Mouse (Mus musculus): ENCODE data around the gene Psmb9. TPM values are rescaled to one million over a fixed set of nuclear protein-coding genes. Genes with fewer than 3 reads are reported as not detected.
"Not testable (repeated sequence)": the region's sequence is repeated elsewhere in the genome, so short reads cannot be mapped to it uniquely, and the experiment has no call there.

The Psmb9 gene
- polyA plus RNA-seq, 1 experiment from 2014 or later, result 1.1 TPM

- ATAC-seq (replicated peaks; ENCODE audit: insufficient number of reproducible peaks, low FRiP score, low TSS enrichment, low read depth), result no peak
Observed at GRCm38 (mm10) chr17:34155534-34155933, 32.0 kb downstream of the Psmb9 start.

GRCm38 (mm10) chr17:34152923-34153322, 34.6 kb downstream of the Psmb9 start, which contains the start of gene H2-DMb1:
H2-DMb1 (plus strand) TSS chr17:34153072.
- no peak within 1 kb of the TSS for H3K4me3 ChIP-seq (ENCODE audit: low read depth, low read length)
- WGBS, result 56% methylated on average over 4 of the region's 4 CpGs
- no peaks in the 10 kb centered on the region for H3K4me1 ChIP-seq (ENCODE audit: control insufficient read depth, insufficient read depth, low read length)
- H3K36me3 ChIP-seq (replicated peaks; ENCODE audit: control insufficient read depth, insufficient read depth, low read depth, low read length), result no peaks in the 10 kb centered on the region
- H3K27me3 ChIP-seq (ENCODE audit: control insufficient read depth, insufficient read depth, low read length), result no peaks in the 10 kb centered on the region
- ATAC-seq (replicated peaks; ENCODE audit: insufficient number of reproducible peaks, low FRiP score, low TSS enrichment, low read depth), result no peak
- no peak within 1 kb of the TSS for H3K27ac ChIP-seq (replicated peaks; ENCODE audit: low read depth, low read length)
- no peak within 1 kb of the TSS for H3K4me2 ChIP-seq (ENCODE audit: low read depth, low read length)
- H3K9me3 ChIP-seq (replicated peaks; ENCODE audit: control insufficient read depth, low read length), result no peaks in the 10 kb centered on the region
- peak; percentile 62 for DNase-seq (ENCODE audit: low spot score)
- H3K9ac ChIP-seq (replicated peaks; ENCODE audit: low read length), result no peak within 1 kb of the TSS

More at GRCm38 (mm10) chr17:34155534-34155933, 32.0 kb downstream of the Psmb9 start:
- Histone ChIP-seq H3K27me3 (ENCODE audit: control insufficient read depth, insufficient read depth, low read length) (no peaks in the 10 kb centered on the region), H3K9me3 (replicated peaks; ENCODE audit: control insufficient read depth, low read length) (no peaks in the 10 kb centered on the region), H3K4me1 (ENCODE audit: control insufficient read depth, insufficient read depth, low read length) (no peaks in the 10 kb centered on the region), H3K36me3 (replicated peaks; ENCODE audit: control insufficient read depth, insufficient read depth, low read depth, low read length) (no peaks in the 10 kb centered on the region), H3K4me3 (ENCODE audit: low read depth, low read length) (no peak overlapping the region), H3K4me2 (ENCODE audit: low read depth, low read length) (no peak overlapping the region), H3K9ac (replicated peaks; ENCODE audit: low read length) (no peak overlapping the region), H3K27ac (replicated peaks; ENCODE audit: low read depth, low read length) (no peak overlapping the region)
- WGBS, result 62% methylated on average over 5 of the region's 5 CpGs
- no peak for DNase-seq (ENCODE audit: low spot score)

- DNase-seq (ENCODE audit: low spot score), result no peak
- H3K27me3 ChIP-seq (ENCODE audit: control insufficient read depth, insufficient read depth, low read length), result no peaks in the 10 kb centered on the region; the same call in 1 of the 2 replicates
- H3K9me3 ChIP-seq (replicated peaks; ENCODE audit: control insufficient read depth, low read length), result no peaks in the 10 kb centered on the region
- no peak for ATAC-seq (replicated peaks; ENCODE audit: insufficient number of reproducible peaks, low FRiP score, low TSS enrichment, low read depth)
- H3K4me3 ChIP-seq (ENCODE audit: low read depth, low read length), result no peak overlapping the region
- no peaks in the 10 kb centered on the region for H3K36me3 ChIP-seq (replicated peaks; ENCODE audit: control insufficient read depth, insufficient read depth, low read depth, low read length)
- no peaks in the 10 kb centered on the region; the same call in 1 of the 2 replicates for H3K4me1 ChIP-seq (ENCODE audit: control insufficient read depth, insufficient read depth, low read length)
- H3K27ac ChIP-seq (replicated peaks; ENCODE audit: low read depth, low read length), result no peak overlapping the region
- WGBS, result 74% methylated on average over 3 of the region's 3 CpGs
- H3K4me2 ChIP-seq (ENCODE audit: low read depth, low read length), result no peak overlapping the region
- H3K9ac ChIP-seq (replicated peaks; ENCODE audit: low read length), result no peak overlapping the region
Observed at GRCm38 (mm10) chr17:34144960-34145371, 42.6 kb downstream of the Psmb9 start.

GRCm38 (mm10) chr17:34144221-34144620, 43.3 kb downstream of the Psmb9 start:
- not testable (repeated sequence) for H3K4me3 ChIP-seq (ENCODE audit: low read depth, low read length); H3K27ac ChIP-seq (replicated peaks; ENCODE audit: low read depth, low read length); H3K4me2 ChIP-seq (ENCODE audit: low read depth, low read length); H3K4me1 ChIP-seq (ENCODE audit: control insufficient read depth, insufficient read depth, low read length); DNase-seq (ENCODE audit: low spot score); H3K9me3 ChIP-seq (replicated peaks; ENCODE audit: control insufficient read depth, low read length); ATAC-seq (replicated peaks; ENCODE audit: insufficient number of reproducible peaks, low FRiP score, low TSS enrichment, low read depth); H3K9ac ChIP-seq (replicated peaks; ENCODE audit: low read length); H3K27me3 ChIP-seq (ENCODE audit: control insufficient read depth, insufficient read depth, low read length); H3K36me3 ChIP-seq (replicated peaks; ENCODE audit: control insufficient read depth, insufficient read depth, low read depth, low read length)
- 89% methylated on average over 4 of the region's 4 CpGs for WGBS

GRCm38 (mm10) chr17:34143461-34143860, 44.1 kb downstream of the Psmb9 start:
- WGBS, result 73% methylated on average over 5 of the region's 5 CpGs
- Histone ChIP-seq H3K27me3 (ENCODE audit: control insufficient read depth, insufficient read depth, low read length) (no peaks in the 10 kb centered on the region; the same call in none of the 2 replicates), H3K4me1 (ENCODE audit: control insufficient read depth, insufficient read depth, low read length) (no peaks in the 10 kb centered on the region; the same call in 1 of the 2 replicates), H3K27ac (replicated peaks; ENCODE audit: low read depth, low read length) (no peak overlapping the region), H3K4me2 (ENCODE audit: low read depth, low read length) (no peak overlapping the region), H3K4me3 (ENCODE audit: low read depth, low read length) (no peak overlapping the region), H3K36me3 (replicated peaks; ENCODE audit: control insufficient read depth, insufficient read depth, low read depth, low read length) (no peaks in the 10 kb centered on the region), H3K9ac (replicated peaks; ENCODE audit: low read length) (no peak overlapping the region), H3K9me3 (replicated peaks; ENCODE audit: control insufficient read depth, low read length) (no peaks in the 10 kb centered on the region)
- no peak for ATAC-seq (replicated peaks; ENCODE audit: insufficient number of reproducible peaks, low FRiP score, low TSS enrichment, low read depth)
- no peak for DNase-seq (ENCODE audit: low spot score)

- no peaks in the 10 kb centered on the region; the same call in 1 of the 2 replicates for H3K4me1 ChIP-seq (ENCODE audit: control insufficient read depth, insufficient read depth, low read length)
- peaks cover 4% of the 10 kb centered on the region for H3K27me3 ChIP-seq (ENCODE audit: control insufficient read depth, insufficient read depth, low read length)
- no peaks in the 10 kb centered on the region for H3K36me3 ChIP-seq (replicated peaks; ENCODE audit: control insufficient read depth, insufficient read depth, low read depth, low read length)
- H3K9me3 ChIP-seq (replicated peaks; ENCODE audit: control insufficient read depth, low read length), result no peaks in the 10 kb centered on the region
- WGBS, result 27% methylated on average over 7 of the region's 7 CpGs
- no peak within 1 kb of the TSS; the same call in 1 of the 2 replicates for H3K4me2 ChIP-seq (ENCODE audit: low read depth, low read length)
- H3K27ac ChIP-seq (replicated peaks; ENCODE audit: low read depth, low read length), result no peak within 1 kb of the TSS
- no peak within 1 kb of the TSS for H3K4me3 ChIP-seq (ENCODE audit: low read depth, low read length)
- peak; percentile 35 for DNase-seq (ENCODE audit: low spot score)
- no peak within 1 kb of the TSS for H3K9ac ChIP-seq (replicated peaks; ENCODE audit: low read length)
- no peak for ATAC-seq (replicated peaks; ENCODE audit: insufficient number of reproducible peaks, low FRiP score, low TSS enrichment, low read depth)
Observed at GRCm38 (mm10) chr17:34143033-34143432, 44.5 kb downstream of the Psmb9 start, which contains the start of gene H2-DMb2. H2-DMb2 (plus strand) TSS chr17:34143307.

- H3K4me3 ChIP-seq (ENCODE audit: low read depth, low read length), result no peak overlapping the region
- no peak for DNase-seq (ENCODE audit: low spot score)
- no peaks in the 10 kb centered on the region; the same call in 1 of the 2 replicates for H3K4me1 ChIP-seq (ENCODE audit: control insufficient read depth, insufficient read depth, low read length)
- no peaks in the 10 kb centered on the region for H3K36me3 ChIP-seq (replicated peaks; ENCODE audit: control insufficient read depth, insufficient read depth, low read depth, low read length)
- H3K27me3 ChIP-seq (ENCODE audit: control insufficient read depth, insufficient read depth, low read length), result peaks cover 5% of the 10 kb centered on the region
- H3K27ac ChIP-seq (replicated peaks; ENCODE audit: low read depth, low read length), result no peak overlapping the region
- H3K9ac ChIP-seq (replicated peaks; ENCODE audit: low read length), result no peak overlapping the region
- no peak for ATAC-seq (replicated peaks; ENCODE audit: insufficient number of reproducible peaks, low FRiP score, low TSS enrichment, low read depth)
- WGBS, result 47% methylated on average over 7 of the region's 7 CpGs
- H3K4me2 ChIP-seq (ENCODE audit: low read depth, low read length), result no peak overlapping the region
- H3K9me3 ChIP-seq (replicated peaks; ENCODE audit: control insufficient read depth, low read length), result no peaks in the 10 kb centered on the region
Observed at GRCm38 (mm10) chr17:34142456-34143010, 45.0 kb downstream of the Psmb9 start.

- Histone ChIP-seq H3K27me3 (ENCODE audit: control insufficient read depth, insufficient read depth, low read length) (peaks cover 5% of the 10 kb centered on the region), H3K4me1 (ENCODE audit: control insufficient read depth, insufficient read depth, low read length) (no peaks in the 10 kb centered on the region; the same call in 1 of the 2 replicates), H3K27ac (replicated peaks; ENCODE audit: low read depth, low read length) (no peak overlapping the region), H3K4me2 (ENCODE audit: low read depth, low read length) (no peak overlapping the region), H3K4me3 (ENCODE audit: low read depth, low read length) (no peak overlapping the region), H3K36me3 (replicated peaks; ENCODE audit: control insufficient read depth, insufficient read depth, low read depth, low read length) (no peaks in the 10 kb centered on the region), H3K9me3 (replicated peaks; ENCODE audit: control insufficient read depth, low read length) (no peaks in the 10 kb centered on the region), H3K9ac (replicated peaks; ENCODE audit: low read length) (no peak overlapping the region)
- WGBS, result 60% methylated on average over 4 of the region's 4 CpGs
- ATAC-seq (replicated peaks; ENCODE audit: insufficient number of reproducible peaks, low FRiP score, low TSS enrichment, low read depth), result no peak
- no peak for DNase-seq (ENCODE audit: low spot score)
Observed at GRCm38 (mm10) chr17:34141448-34141847, 46.1 kb downstream of the Psmb9 start.

All from embryonic facial prominence, embryonic 11.5 days (tissue).